Mouse (Mus musculus) CH12.LX (cell line): ENCODE data around the gene Atp5d. TPM values are rescaled to one million over a fixed set of nuclear protein-coding genes. Genes with fewer than 3 reads are reported as not detected.

Source experiments
- DNase-seq: peaks from one replicate; pipeline ENCODE4 v3.0.0-alpha.2; 2013; ENCODE audit errors: extremely low read depth
- H3K27ac ChIP-seq: 2 replicates; pipeline ENCODE4 v1.5.1; 2012; ENCODE audit warnings: low read depth, mild to moderate bottlenecking, control low read depth, moderate library complexity; ENCODE audit not compliant: insufficient read depth
- H3K27me3 ChIP-seq: replicated peaks from 2 replicates; pipeline ENCODE3; 2012; ENCODE audit warnings: inconsistent platforms
- H3K36me3 ChIP-seq, 2 experiments: replicated peaks in 1 of 2; 2 replicates each; pipeline versions ENCODE3 to v1.6.1; 2012; ENCODE audit warnings: inconsistent platforms in 1 of 2, low read length in 1 of 2, mild to moderate bottlenecking in 1 of 2, mixed read lengths in 1 of 2, moderate library complexity in 1 of 2; ENCODE audit not compliant: control insufficient read depth in 1 of 2, insufficient read depth in 1 of 2
- H3K4me1 ChIP-seq, 2 experiments: 2 replicates each; pipeline ENCODE4 v1.6.1; 2012; ENCODE audit warnings: inconsistent platforms in 1 of 2, moderate library complexity in 1 of 2; ENCODE audit not compliant: insufficient read depth in 2 of 2, control insufficient read depth in 1 of 2
- H3K4me2 ChIP-seq: 2 replicates; pipeline ENCODE4 v1.6.1; 2012; ENCODE audit warnings: low read depth, mild to moderate bottlenecking, control low read depth; ENCODE audit not compliant: poor library complexity, insufficient read depth, severe bottlenecking
- H3K4me3 ChIP-seq, 3 experiments: fragments of 150-350 bp in 1 of 3; sonication (generic) in 1 of 3; replicated peaks in 1 of 3; 2 replicates each; pipeline versions ENCODE3 to v1.5.1; 2011 to 2012; ENCODE audit warnings: low read depth in 2 of 3, low read length in 2 of 3, mild to moderate bottlenecking in 2 of 3, moderate library complexity in 2 of 3, control low read depth in 1 of 3, improper control_type of control experiment in 1 of 3, inconsistent platforms in 1 of 3, mixed read lengths in 1 of 3; ENCODE audit not compliant: poor library complexity in 1 of 3
- H3K79me2 ChIP-seq: replicated peaks from 2 replicates; pipeline ENCODE4 v1.6.1; 2012; ENCODE audit warnings: mild to moderate bottlenecking, moderate library complexity; ENCODE audit not compliant: control insufficient read depth, poor library complexity, insufficient read depth, severe bottlenecking; ENCODE audit errors: extremely low read depth
- H3K9ac ChIP-seq: 2 replicates; pipeline ENCODE4 v1.6.1; 2012; ENCODE audit warnings: low read depth, mild to moderate bottlenecking, control low read depth, moderate library complexity; ENCODE audit not compliant: insufficient read depth
- H3K9me3 ChIP-seq: replicated peaks from 2 replicates; pipeline ENCODE3; 2012; ENCODE audit warnings: low read length, inconsistent platforms, mixed read lengths
- ELF1 ChIP-seq: IDR thresholded peaks from 2 replicates; pipeline ENCODE4 v1.6.1; 2014; ENCODE audit warnings: low read depth, mild to moderate bottlenecking, inconsistent platforms, low read length, improper control_type of control experiment
- GABPA ChIP-seq: IDR thresholded peaks from 2 replicates; pipeline ENCODE4 v1.6.1; 2012; ENCODE audit warnings: low read depth, low read length, improper control_type of control experiment, inconsistent platforms; ENCODE audit not compliant: insufficient replicate concordance
- KAT2A ChIP-seq: IDR thresholded peaks from 2 replicates; pipeline ENCODE4 v1.6.1; 2012; ENCODE audit warnings: low read length, improper control_type of control experiment, inconsistent platforms; ENCODE audit not compliant: insufficient replicate concordance
- MXI1 ChIP-seq: IDR thresholded peaks from 2 replicates; pipeline ENCODE4 v1.6.1; 2011; ENCODE audit warnings: mild to moderate bottlenecking, low read depth, low read length, improper control_type of control experiment
- NELFE ChIP-seq: IDR thresholded peaks from 2 replicates; pipeline ENCODE4 v1.6.1; 2011; ENCODE audit warnings: low read depth, low read length, improper control_type of control experiment
- POLR2A ChIP-seq: IDR thresholded peaks from 2 replicates; pipeline ENCODE4 v1.6.1; 2011; ENCODE audit warnings: low read depth, mild to moderate bottlenecking, improper control_type of control experiment, low read length
- TBP ChIP-seq: conservative IDR thresholded peaks from 2 replicates; pipeline ENCODE4 v1.6.1; 2011; ENCODE audit warnings: low read depth, low read length, improper control_type of control experiment
- UBTF ChIP-seq: IDR thresholded peaks from 2 replicates; pipeline ENCODE4 v1.6.1; 2012; ENCODE audit warnings: low read depth, mild to moderate bottlenecking, inconsistent platforms, low read length, improper control_type of control experiment, moderate library complexity
- dilution Hi-C: fragments of 300-500 bp; cut with MboI; formaldehyde crosslinking; loops from 2 replicates; pipeline ENCODE4 v1.14.3; 2020; ENCODE audit warnings: low sequenced_read_pairs; ENCODE audit not compliant: extremely low pct_unique_long_range_greater_than_20kb, extremely low pct_ligation_motif_present
- in situ Hi-C: fragments of 300-500 bp; cut with MboI; formaldehyde crosslinking; loops from 3 replicates; pipeline ENCODE4 v1.14.3; 2019; ENCODE audit warnings: low sequenced_read_pairs, low pct_ligation_motif_present, low pct_unique_long_range_greater_than_20kb, mixed read lengths
- polyA plus RNA-seq: library from polyadenylated mRNA; unstranded; fragments of >175 nt; gene quantifications from 2 replicates; pipeline ENCODE4 v1.2.1, GENCODE M21; 2012; ENCODE audit warnings: low read depth; ENCODE audit not compliant: insufficient read length
- total RNA-seq, 2 experiments: library from RNA; depleted of rRNA; stranded (reverse); fragments of 300-350 nt in 1 of 2; fragments of >200 nt in 1 of 2; gene quantifications; 2 replicates each; pipeline ENCODE4 v1.2.3; 2012 to 2014

The Atp5d gene
- total and polyA plus RNA-seq, 3 experiments = 106 to 352 (median 326) TPM

GRCm38 (mm10) chr10:80139439-80139775, 975 bp downstream of the Atp5d start:
- Histone ChIP-seq H3K27me3 (peaks cover 25% of the 10 kb centered on the region), H3K36me3 (peaks cover 11 to 13% of the 10 kb centered on the region in 2 experiments), H3K9me3 (no peaks in the 10 kb centered on the region), H3K4me3 (peak overlapping the region; percentile 30 to 76 (median 54)), H3K27ac (no peak overlapping the region), H3K4me2 (peak overlapping the region; percentile 63), H3K9ac (no peak overlapping the region; the same call in 1 of the 2 replicates), H3K79me2 (peaks cover 18% of the 10 kb centered on the region), H3K4me1 (peaks cover 12 to 43% of the 10 kb centered on the region in 2 experiments)
- DNase-seq = no peak
- in situ Hi-C loops = no loop called here
- dilution Hi-C loops = no loop called here
- TF ChIP-seq NELFE (peak; percentile 2; the same call in 1 of the 2 replicates), MXI1 (no peak)

GRCm38 (mm10) chr10:80139975-80140665, 1.7 kb downstream of the Atp5d start:
- Histone ChIP-seq H3K27me3 (peaks cover 25% of the 10 kb centered on the region), H3K4me3 (no peak overlapping the region), H3K79me2 (peaks cover 18% of the 10 kb centered on the region), H3K27ac (no peak overlapping the region), H3K9ac (no peak overlapping the region), H3K9me3 (no peaks in the 10 kb centered on the region)
- no peak for DNase-seq
- TF ChIP-seq KAT2A = no peak
- no peak for TF ChIP-seq GABPA
- no peak for TF ChIP-seq ELF1
- no peak for TF ChIP-seq NELFE
- no peak for TF ChIP-seq POLR2A
- TF ChIP-seq, all 38 proteins: peak for 0
- no peak overlapping the region for H3K4me2 ChIP-seq
- H3K4me1 ChIP-seq = peaks cover 17 to 50% of the 10 kb centered on the region in 2 experiments
- H3K36me3 ChIP-seq = peaks cover 18 to 20% of the 10 kb centered on the region in 2 experiments
- in situ Hi-C loops (loop anchor here (5.0 kb wide), 1 partner anchor 153 kb away; the partner anchor contains the start of gene Cnn2), dilution Hi-C loops (no loop called here)

DNA sequence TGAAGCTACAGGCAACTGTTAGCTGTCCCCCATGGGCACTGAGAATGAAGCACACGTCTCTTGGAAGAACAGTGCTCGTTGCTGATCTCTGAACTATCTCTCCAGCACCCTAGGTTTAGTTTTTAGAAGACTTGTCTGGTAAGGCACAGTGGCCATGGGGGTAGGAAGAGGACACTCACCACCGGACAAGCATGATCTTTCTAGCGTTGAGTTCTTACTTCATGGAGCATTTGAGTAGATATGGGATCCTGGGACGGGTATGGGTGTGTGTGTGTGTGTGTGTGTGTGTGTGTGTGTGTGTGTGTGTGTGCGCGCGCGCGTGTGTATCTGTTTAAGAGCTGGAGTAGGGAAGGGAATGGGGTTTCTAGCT, 2.2 kb downstream of the Atp5d start, which contains the start of gene Cbarp:
Gene Cbarp, minus strand, starts transcription at position 170 of the 370 bp plus-strand sequence.
- in situ Hi-C loops = loop anchor here (5.0 kb wide), 1 partner anchor 153 kb away; the partner anchor contains the start of gene Cnn2
- H3K27ac ChIP-seq = peak within 1 kb of the TSS; percentile 28
- dilution Hi-C loops = no loop called here
- TF ChIP-seq TBP = no peak
- no peak for TF ChIP-seq UBTF
- no peak for TF ChIP-seq POLR2A
- H3K9me3 ChIP-seq = no peaks in the 10 kb centered on the region
- H3K4me3 ChIP-seq = peak within 1 kb of the TSS; percentile 80 to 90 (median 84)
- peaks cover 25% of the 10 kb centered on the region for H3K27me3 ChIP-seq
- H3K36me3 ChIP-seq = peaks cover 22 to 23% of the 10 kb centered on the region in 2 experiments
- peaks cover 20 to 55% of the 10 kb centered on the region in 2 experiments for H3K4me1 ChIP-seq
- DNase-seq = no peak
- peak within 1 kb of the TSS; percentile 57 for H3K9ac ChIP-seq
- H3K4me2 ChIP-seq = peak within 1 kb of the TSS; percentile 72
- H3K79me2 ChIP-seq = peaks cover 18% of the 10 kb centered on the region
